Mouse (Mus musculus) forebrain, embryonic 10.5 days (tissue): ENCODE measurements at regions not wholly inside any gene's neighbourhood (a gene's known extent, or its start where the extent isn't known, plus 50 kb on each side); places are given as distances from the start of the nearest gene placed in this dataset.

Experiments
- DNase-seq: peaks from one replicate; pipeline ENCODE4 v3.0.0-alpha.2; 2017; ENCODE audit warnings: low spot score; ENCODE audit errors: extremely low spot score
- H3K27ac ChIP-seq: fragments of 300-500 bp; sonication (generic); 2 replicates; pipeline ENCODE4 v1.5.1; 2016; ENCODE audit warnings: mild to moderate bottlenecking
- H3K27me3 ChIP-seq: fragments of 300-500 bp; sonication (generic); 2 replicates; pipeline ENCODE4 v1.6.1; 2016; ENCODE audit warnings: mild to moderate bottlenecking; ENCODE audit not compliant: poor library complexity, severe bottlenecking
- H3K36me3 ChIP-seq: fragments of 300-500 bp; sonication (generic); replicated peaks from 2 replicates; pipeline ENCODE4 v1.6.1; 2016; ENCODE audit warnings: mild to moderate bottlenecking, moderate library complexity
- H3K4me1 ChIP-seq: fragments of 300-500 bp; sonication (generic); 2 replicates; pipeline ENCODE4 v1.6.1; 2016
- H3K4me3 ChIP-seq: fragments of 300-500 bp; sonication (generic); 2 replicates; pipeline ENCODE4 v1.5.1; 2016; ENCODE audit warnings: mild to moderate bottlenecking, moderate library complexity
- H3K9me3 ChIP-seq: fragments of 300-500 bp; sonication (generic); 2 replicates; pipeline ENCODE4 v1.6.1; 2016; ENCODE audit warnings: mild to moderate bottlenecking, moderate library complexity
- WGBS: fragments of 180-500 bp; shearing (Covaris S2); methylation state at CpG from one replicate; pipeline ENCODE4 v1.1.7; 2016; 5-methylcytosine and 5-hydroxymethylcytosine counted together

DNA sequence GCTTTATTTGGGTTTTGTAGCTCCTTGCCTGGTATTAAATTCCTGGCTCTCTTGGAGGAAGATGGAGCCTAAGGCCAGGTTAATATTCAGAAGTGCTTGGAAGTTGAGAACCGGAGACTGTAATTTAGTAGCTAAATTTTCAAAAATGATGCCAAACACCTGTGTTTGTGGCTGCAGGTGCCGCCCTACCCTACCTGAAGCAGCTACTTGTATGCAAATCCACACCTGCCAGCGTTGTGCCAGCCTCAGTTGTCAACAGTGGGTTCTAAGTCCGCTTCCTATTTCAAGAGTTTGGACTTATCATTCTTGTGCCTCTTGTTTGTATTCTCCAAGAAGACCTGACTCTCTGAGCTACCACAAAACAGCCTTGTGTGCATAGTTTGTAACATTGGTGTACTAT, 92.7 kb upstream of the Pik3r1 start:
- Histone ChIP-seq H3K4me3 (no peak overlapping the region), H3K9me3 (no peaks in the 10 kb centered on the region), H3K27ac (no peak overlapping the region), H3K4me1 (no peaks in the 10 kb centered on the region), H3K36me3 (no peaks in the 10 kb centered on the region), H3K27me3 (no peaks in the 10 kb centered on the region)
- no peak for DNase-seq
- WGBS, result 85% methylated on average over 4 of the region's 4 CpGs

GRCm38 (mm10) chr13:101862011-101862410, 94.0 kb upstream of the Pik3r1 start:
- no peaks in the 10 kb centered on the region for H3K9me3 ChIP-seq
- H3K4me1 ChIP-seq, result no peaks in the 10 kb centered on the region
- H3K27ac ChIP-seq, result no peak overlapping the region
- no peaks in the 10 kb centered on the region for H3K36me3 ChIP-seq
- H3K27me3 ChIP-seq, result no peaks in the 10 kb centered on the region
- no peak overlapping the region for H3K4me3 ChIP-seq
- no peak for DNase-seq
- 85% methylated on average over 13 of the region's 13 CpGs for WGBS

- no peak overlapping the region for H3K27ac ChIP-seq
Observed at GRCm38 (mm10) chr13:101863015-101863414, 95.0 kb upstream of the Pik3r1 start.

GRCm38 (mm10) chr13:101863602-101864001, 95.6 kb upstream of the Pik3r1 start:
- H3K9me3 ChIP-seq, result no peaks in the 10 kb centered on the region
- 86% methylated on average over 2 of the region's 2 CpGs for WGBS

More at GRCm38 (mm10) chr13:101863015-101863414, 95.0 kb upstream of the Pik3r1 start:
- Histone ChIP-seq H3K36me3 (no peaks in the 10 kb centered on the region), H3K9me3 (no peaks in the 10 kb centered on the region), H3K4me3 (no peak overlapping the region), H3K4me1 (no peaks in the 10 kb centered on the region), H3K27me3 (no peaks in the 10 kb centered on the region)
- DNase-seq, result no peak
- 89% methylated on average over 7 of the region's 7 CpGs for WGBS

GRCm38 (mm10) chr13:101866843-101867242, 98.8 kb upstream of the Pik3r1 start:
- Histone ChIP-seq H3K27me3 (no peaks in the 10 kb centered on the region), H3K4me1 (no peaks in the 10 kb centered on the region), H3K36me3 (no peaks in the 10 kb centered on the region), H3K9me3 (no peaks in the 10 kb centered on the region), H3K4me3 (no peak overlapping the region), H3K27ac (no peak overlapping the region)
- no peak for DNase-seq
- 83% methylated on average over 4 of the region's 4 CpGs for WGBS

More at GRCm38 (mm10) chr13:101863602-101864001, 95.6 kb upstream of the Pik3r1 start:
- DNase-seq, result no peak
- H3K27ac ChIP-seq, result no peak overlapping the region
- no peaks in the 10 kb centered on the region for H3K36me3 ChIP-seq
- H3K27me3 ChIP-seq, result no peaks in the 10 kb centered on the region
- H3K4me1 ChIP-seq, result no peaks in the 10 kb centered on the region
- no peak overlapping the region for H3K4me3 ChIP-seq

DNA sequence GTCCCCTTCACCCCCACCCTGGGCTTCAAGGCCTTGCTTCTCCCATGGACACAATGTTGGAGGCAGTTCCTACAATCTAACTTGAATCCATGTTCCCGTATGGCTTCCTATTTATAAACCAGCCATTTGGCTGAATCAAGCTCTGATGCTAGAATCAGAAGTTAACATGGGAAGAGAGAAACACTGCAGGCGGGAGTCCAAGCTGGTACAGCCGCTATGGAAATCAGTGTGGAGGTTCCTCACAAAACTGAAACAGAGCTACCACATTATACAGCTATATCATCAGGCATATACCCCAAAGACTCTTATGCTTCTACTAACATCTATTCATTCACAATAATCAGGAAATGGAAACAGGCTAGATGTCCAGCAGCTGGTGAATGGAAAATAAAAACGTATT, 106.7 kb upstream of the Pik3r1 start:
- no peaks in the 10 kb centered on the region for H3K4me1 ChIP-seq
- WGBS, result 92% methylated on average over 4 of the region's 4 CpGs
- H3K4me3 ChIP-seq, result no peak overlapping the region

DNA sequence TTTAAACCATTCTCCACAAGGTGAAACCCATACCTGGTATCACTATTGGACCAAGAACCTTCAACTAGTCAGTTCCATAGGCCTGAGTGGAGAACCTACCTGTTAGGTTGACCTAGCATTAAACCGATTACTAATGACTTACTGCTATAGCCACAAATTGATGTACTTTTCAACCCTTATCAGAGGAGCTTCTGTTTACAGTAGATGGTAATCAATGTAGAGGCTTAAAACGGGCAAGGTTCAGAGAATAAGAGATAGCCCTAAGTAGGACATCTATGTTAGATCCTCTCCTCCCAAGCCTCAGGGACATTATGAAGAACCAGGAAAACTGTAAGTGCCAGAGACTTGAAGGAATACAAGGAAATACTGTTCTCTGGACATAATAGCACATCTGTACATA, 108.1 kb upstream of the Pik3r1 start:
- Histone ChIP-seq H3K27me3 (no peaks in the 10 kb centered on the region), H3K36me3 (no peaks in the 10 kb centered on the region), H3K27ac (no peak overlapping the region), H3K9me3 (no peaks in the 10 kb centered on the region), H3K4me3 (no peak overlapping the region), H3K4me1 (no peaks in the 10 kb centered on the region)
- WGBS, result 95% methylated on average over 2 of the region's 2 CpGs
- no peak for DNase-seq

More for the DNA sequence above, 106.7 kb upstream of the Pik3r1 start:
- no peak for DNase-seq
- no peaks in the 10 kb centered on the region for H3K9me3 ChIP-seq
- no peaks in the 10 kb centered on the region for H3K27me3 ChIP-seq
- H3K36me3 ChIP-seq, result no peaks in the 10 kb centered on the region
- H3K27ac ChIP-seq, result no peak overlapping the region

- H3K27ac ChIP-seq, result no peak overlapping the region
- H3K4me1 ChIP-seq, result no peaks in the 10 kb centered on the region
- 83% methylated on average over 3 of the region's 3 CpGs for whole genome bisulfite sequencing
- H3K27me3 ChIP-seq, result no peaks in the 10 kb centered on the region
- H3K36me3 ChIP-seq, result no peaks in the 10 kb centered on the region
- no peak for DNase-seq
- no peaks in the 10 kb centered on the region for H3K9me3 ChIP-seq
- no peak overlapping the region for H3K4me3 ChIP-seq
Observed at GRCm38 (mm10) chr13:101876601-101877000, 108.6 kb upstream of the Pik3r1 start.

DNA sequence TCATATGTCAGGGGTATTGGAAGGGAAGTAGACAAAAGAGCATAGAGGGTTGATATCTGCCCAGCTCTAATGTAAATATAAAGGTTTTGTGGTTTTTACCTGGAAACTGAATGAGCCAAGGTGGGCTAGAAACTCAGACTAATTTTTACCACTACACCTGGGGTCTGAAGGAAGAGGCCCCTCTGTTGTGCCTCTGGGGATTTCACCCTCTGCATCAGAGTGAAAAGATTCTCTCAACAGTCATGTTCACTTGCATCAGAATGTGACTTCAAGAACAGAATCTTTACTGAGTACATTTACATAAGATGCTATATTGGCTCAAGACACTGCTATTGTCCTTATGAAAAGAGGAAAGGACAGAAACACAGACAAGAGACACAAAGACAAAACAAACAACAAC, 110.2 kb upstream of the Pik3r1 start:
- DNase-seq, result no peak
- no peak overlapping the region for H3K4me3 ChIP-seq
- H3K36me3 ChIP-seq, result no peaks in the 10 kb centered on the region
- H3K9me3 ChIP-seq, result no peaks in the 10 kb centered on the region
- no peaks in the 10 kb centered on the region for H3K27me3 ChIP-seq
- no peaks in the 10 kb centered on the region for H3K4me1 ChIP-seq
- no peak overlapping the region for H3K27ac ChIP-seq

GRCm38 (mm10) chr13:101879561-101880081, 111.6 kb upstream of the Pik3r1 start:
- no peaks in the 10 kb centered on the region for H3K4me1 ChIP-seq
- H3K36me3 ChIP-seq, result no peaks in the 10 kb centered on the region
- no peak overlapping the region for H3K4me3 ChIP-seq
- 85% methylated on average over 8 of the region's 8 CpGs for WGBS
- no peak overlapping the region for H3K27ac ChIP-seq
- no peak for DNase-seq
- no peaks in the 10 kb centered on the region for H3K27me3 ChIP-seq
- H3K9me3 ChIP-seq, result no peaks in the 10 kb centered on the region

- H3K27ac ChIP-seq, result no peak overlapping the region
- no peak for DNase-seq
Observed at GRCm38 (mm10) chr13:101883177-101883576, 115.2 kb upstream of the Pik3r1 start.

DNA sequence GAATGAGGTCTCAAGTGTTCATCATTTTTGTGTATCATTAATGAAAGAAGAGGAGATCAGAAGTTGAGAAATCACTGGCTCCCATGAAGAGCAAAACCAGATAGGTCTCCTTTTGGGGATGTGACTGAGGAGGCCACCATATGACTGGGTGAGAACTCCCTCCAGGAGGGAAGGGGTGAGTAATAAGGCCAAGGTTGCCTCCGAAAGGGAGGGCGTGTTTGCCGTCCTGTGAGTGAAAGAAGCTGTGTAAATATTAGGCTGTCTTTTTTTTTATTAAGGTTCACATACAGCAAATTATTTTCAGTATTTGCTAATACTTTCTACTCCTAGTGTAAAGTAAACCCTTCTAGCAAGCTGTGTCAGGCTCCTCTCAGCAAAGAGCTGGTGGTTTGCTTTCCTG, 116.7 kb upstream of the Pik3r1 start:
- 84% methylated on average over 3 of the region's 3 CpGs for WGBS
- Histone ChIP-seq H3K9me3 (no peaks in the 10 kb centered on the region), H3K4me1 (no peaks in the 10 kb centered on the region), H3K27ac (no peak overlapping the region), H3K36me3 (no peaks in the 10 kb centered on the region), H3K4me3 (no peak overlapping the region), H3K27me3 (no peaks in the 10 kb centered on the region)
- DNase-seq, result no peak

More at GRCm38 (mm10) chr13:101883177-101883576, 115.2 kb upstream of the Pik3r1 start:
- no peaks in the 10 kb centered on the region for H3K9me3 ChIP-seq
- no peaks in the 10 kb centered on the region for H3K4me1 ChIP-seq
- no peak overlapping the region for H3K4me3 ChIP-seq
- no peaks in the 10 kb centered on the region for H3K27me3 ChIP-seq
- H3K36me3 ChIP-seq, result no peaks in the 10 kb centered on the region

DNA sequence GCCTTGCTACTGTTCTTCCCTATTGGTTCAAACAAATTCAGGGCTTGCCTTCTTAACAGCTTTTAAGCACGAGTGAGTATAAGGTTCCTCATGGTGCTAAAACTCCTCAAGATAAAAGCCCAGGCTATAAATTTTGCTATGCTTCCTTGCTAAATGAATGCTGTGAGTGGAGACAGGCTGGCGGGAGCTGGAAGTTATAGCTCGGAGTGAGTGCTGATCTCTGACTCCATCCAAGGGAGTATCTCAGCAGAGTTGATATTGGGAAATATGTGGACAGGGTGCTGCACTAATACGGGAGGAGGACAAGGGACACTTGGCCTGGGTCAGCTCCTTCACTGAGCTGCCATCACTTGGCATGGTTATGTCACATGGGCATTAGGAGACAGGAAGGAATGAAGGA, 123.5 kb upstream of the Pik3r1 start:
- no peak overlapping the region for H3K4me3 ChIP-seq
- 85% methylated on average over 4 of the region's 4 CpGs for WGBS
- no peaks in the 10 kb centered on the region for H3K9me3 ChIP-seq

DNA sequence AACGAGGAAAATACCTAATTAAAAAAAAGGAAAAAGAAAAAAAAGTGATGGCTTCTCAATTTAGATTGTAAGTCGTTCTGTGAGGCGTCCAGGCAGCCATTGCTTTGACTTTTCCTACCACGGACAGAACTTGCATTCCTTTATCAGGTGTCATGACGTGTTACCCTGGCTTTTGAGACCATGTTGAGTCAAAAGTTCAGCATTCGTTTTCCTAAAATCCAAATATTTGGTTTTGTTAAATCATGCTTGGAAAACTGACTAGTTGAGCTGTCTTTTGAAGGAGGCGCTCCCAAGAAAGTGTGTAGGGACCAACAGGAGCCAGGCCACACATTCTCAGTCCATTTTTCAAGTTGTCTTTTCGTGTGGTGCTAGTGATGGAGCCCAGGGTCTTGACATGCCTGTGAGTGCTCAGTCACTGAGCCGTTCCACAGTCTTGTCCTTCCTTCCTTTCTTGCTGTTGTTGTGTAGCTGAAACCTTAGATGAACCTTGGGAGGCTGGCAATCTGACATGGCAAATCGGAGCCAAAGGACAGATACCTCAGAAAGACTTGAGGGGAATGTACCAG, 125.1 kb upstream of the Pik3r1 start:
- DNase-seq, result no peak
- Histone ChIP-seq H3K36me3 (no peaks in the 10 kb centered on the region), H3K4me3 (no peak overlapping the region), H3K9me3 (no peaks in the 10 kb centered on the region), H3K27me3 (no peaks in the 10 kb centered on the region), H3K4me1 (peaks cover 17% of the 10 kb centered on the region), H3K27ac (no peak overlapping the region)
- WGBS, result 87% methylated on average over 10 of the region's 10 CpGs

More for the DNA sequence above, 123.5 kb upstream of the Pik3r1 start:
- no peaks in the 10 kb centered on the region for H3K27me3 ChIP-seq
- H3K4me1 ChIP-seq, result peaks cover 17% of the 10 kb centered on the region
- DNase-seq, result no peak
- H3K27ac ChIP-seq, result no peak overlapping the region
- no peaks in the 10 kb centered on the region for H3K36me3 ChIP-seq
